Mouse (Mus musculus) bone marrow macrophage, adult 2 months (primary cell): ENCODE measurements around the gene Dnase2b.

Experiments used
- CTCF ChIP-seq: IDR thresholded peaks from 2 replicates; pipeline ENCODE4 v1.5.1; 2012; ENCODE audit warnings: low read depth, mild to moderate bottlenecking, low read length, moderate library complexity
- POLR2A ChIP-seq: IDR thresholded peaks from 2 replicates; pipeline ENCODE4 v1.6.1; 2012; ENCODE audit warnings: mild to moderate bottlenecking, low read depth, low read length, borderline replicate concordance

- TF ChIP-seq POLR2A, result no peak
- TF ChIP-seq CTCF, result no peak
Observed at GRCm38 (mm10) chr3:146655111-146655577, 39.7 kb upstream of the Dnase2b start.
